ENCODE assay signal across 9 mouse cellular contexts in genomic region chr7:107045833-107046232, GRCm38 (mm10). TPM values are rescaled to one million over a fixed set of nuclear protein-coding genes. Genes with fewer than 3 reads are reported as not detected.
A peak's percentile ranks its signal among the peaks of the same experiment; 100 is the strongest.
DNase-seq lines count a peak whose midpoint lies in the region; TF ChIP-seq lines count a peak whose summit lies in the region.
"Had no signal": no experiment of that assay in that cellular context is flagged by ENCODE, and none has a peak within 500 bp of the region (broad histone marks: within the 10 kb centered on the region; RNA-seq: fewer than 3 reads in every experiment).

No protein-coding gene starts in this region.

- no peak overlapping the region for H3K4me3 ChIP-seq in E14TG2a.4 (replicated peaks; ENCODE audit: low read length)
- H3K4me3 ChIP-seq: liver, embryonic 13.5 days had no signal

- H3K4me1 ChIP-seq in E14TG2a.4 (replicated peaks; ENCODE audit: low read depth, low read length): no peaks in the 10 kb centered on the region
- H3K4me1 ChIP-seq: liver, embryonic 13.5 days had no signal

- H3K9me3 ChIP-seq in E14TG2a.4 (ENCODE audit: low read length): no peaks in the 10 kb centered on the region
- H3K9me3 ChIP-seq: liver, embryonic 13.5 days had no signal

- H3K36me3 ChIP-seq in E14TG2a.4 (ENCODE audit: insufficient read depth, low read length): no peaks in the 10 kb centered on the region
- H3K36me3 ChIP-seq: liver, embryonic 13.5 days had no signal

- H3K27me3 ChIP-seq in E14TG2a.4 (ENCODE audit: insufficient read depth, low read length): no peaks in the 10 kb centered on the region
- H3K27me3 ChIP-seq: liver, embryonic 13.5 days had no signal

- intact Hi-C loops in heart, postnatal 10 days (cut with DNase I): loop anchor here (2.0 kb wide), 1 partner anchor 1229 kb away; no protein-coding TSS in a partner anchor

- peak; percentile 50 for TF ChIP-seq CTCF in E14TG2a.4 (conservative IDR thresholded peaks at IDR 0.05; ENCODE audit: low read length)

- peak; percentile 42 to 64 for DNase-seq in heart, postnatal 10 days
- no peak for DNase-seq in heart, adult 11 months
- peak; percentile 71 for DNase-seq in 3T3-L1 (ENCODE audit: low read depth, low spot score)
- peak; percentile 43 for DNase-seq in embryo, embryonic 9.5 days (ENCODE audit: extremely low spot score)
- peak; percentile 4 for DNase-seq in layer of hippocampus, adult 9-11 months
- DNase-seq in retina, embryonic 14.5 days (ENCODE audit: low spot score): peak; percentile 82
- no peak for DNase-seq in urinary bladder, adult 18-20 months (ENCODE audit: low spot score in 2 of 2)
- DNase-seq: liver, embryonic 13.5 days had no signal

RNA-seq across cellular contexts. Expression of gene Olfr713, which starts 14.9 kb away (rescaled TPM):
- total RNA-seq in heart, postnatal 10 days (2021): not detected

RNA-seq across cellular contexts. Expression of gene Olfr714, which starts 24.9 kb away (rescaled TPM):
- total RNA-seq in heart, postnatal 10 days (2021): not detected

RNA-seq across cellular contexts. Expression of gene Olfr2, which starts 40.0 kb away (rescaled TPM):
- not detected for total RNA-seq in heart, postnatal 10 days (2021)

RNA-seq across cellular contexts. Expression of gene Olfr17, which starts 47.2 kb away (rescaled TPM):
- not detected for total RNA-seq in heart, postnatal 10 days (2021)

Comparison
In these comparisons a context has a peak if more than half of its experiments do, and no peak if none do; other contexts are left out.
1. DNase-seq: peak in heart, postnatal 10 days (2 of 2), 3T3-L1 (single experiment), embryo, embryonic 9.5 days (single experiment), layer of hippocampus, adult 9-11 months (single experiment) and retina, embryonic 14.5 days (single experiment); none in heart, adult 11 months (single experiment) and urinary bladder, adult 18-20 months (0 of 2).